Mouse (Mus musculus) cerebellum, adult 2 months (tissue): ENCODE data around the gene Ush1g. TPM values are rescaled to one million over a fixed set of nuclear protein-coding genes. Genes with fewer than 3 reads are reported as not detected.

ENCODE experiments used
- DNase-seq, 2 experiments: peaks; one replicate each; pipeline ENCODE4 v3.0.0; 2021
- H3K27ac ChIP-seq: fragments of 200-500 bp; 2 replicates; pipeline ENCODE4 v1.5.1; 2012; ENCODE audit warnings: low read length, control low read depth, inconsistent platforms; ENCODE audit not compliant: insufficient read depth
- H3K27me3 ChIP-seq: fragments of 200-500 bp; 2 replicates; pipeline ENCODE4 v1.6.1; 2012; ENCODE audit warnings: inconsistent platforms, mild to moderate bottlenecking, low read length, moderate library complexity; ENCODE audit not compliant: control insufficient read depth, insufficient read depth
- H3K4me1 ChIP-seq: fragments of 200-500 bp; 2 replicates; pipeline ENCODE4 v1.6.1; 2011; ENCODE audit warnings: low read length; ENCODE audit not compliant: control insufficient read depth, insufficient read depth
- H3K4me3 ChIP-seq: fragments of 200-500 bp; replicated peaks from 2 replicates; pipeline ENCODE3; 2011; ENCODE audit warnings: mild to moderate bottlenecking, low read depth, low read length, control low read depth; ENCODE audit not compliant: insufficient read depth
- CTCF ChIP-seq: fragments of 200-500 bp; IDR thresholded peaks from 2 replicates; pipeline ENCODE4 v1.5.1; 2011; ENCODE audit warnings: low read depth, mild to moderate bottlenecking, control low read depth, low read length, moderate library complexity, borderline replicate concordance; ENCODE audit not compliant: insufficient read depth
- POLR2A ChIP-seq: fragments of 200-500 bp; IDR thresholded peaks from 2 replicates; pipeline ENCODE4 v1.6.1; 2011; ENCODE audit warnings: low read length, control low read depth, borderline replicate concordance; ENCODE audit not compliant: insufficient read depth
- WGBS: fragments of 180-500 bp; shearing (Covaris S2); methylation state at CpG from one replicate; pipeline ENCODE4 v1.1.7; 2018; 5-methylcytosine and 5-hydroxymethylcytosine counted together
- polyA plus RNA-seq: library from polyadenylated mRNA; depleted of rRNA; stranded (reverse); fragments of >200 nt; gene quantifications from 2 replicates; pipeline ENCODE4 v1.2.3, GENCODE M21; 2012; rRNA removed

The Ush1g gene
- polyA plus RNA-seq: 1.4 TPM in 2 replicates

DNA sequence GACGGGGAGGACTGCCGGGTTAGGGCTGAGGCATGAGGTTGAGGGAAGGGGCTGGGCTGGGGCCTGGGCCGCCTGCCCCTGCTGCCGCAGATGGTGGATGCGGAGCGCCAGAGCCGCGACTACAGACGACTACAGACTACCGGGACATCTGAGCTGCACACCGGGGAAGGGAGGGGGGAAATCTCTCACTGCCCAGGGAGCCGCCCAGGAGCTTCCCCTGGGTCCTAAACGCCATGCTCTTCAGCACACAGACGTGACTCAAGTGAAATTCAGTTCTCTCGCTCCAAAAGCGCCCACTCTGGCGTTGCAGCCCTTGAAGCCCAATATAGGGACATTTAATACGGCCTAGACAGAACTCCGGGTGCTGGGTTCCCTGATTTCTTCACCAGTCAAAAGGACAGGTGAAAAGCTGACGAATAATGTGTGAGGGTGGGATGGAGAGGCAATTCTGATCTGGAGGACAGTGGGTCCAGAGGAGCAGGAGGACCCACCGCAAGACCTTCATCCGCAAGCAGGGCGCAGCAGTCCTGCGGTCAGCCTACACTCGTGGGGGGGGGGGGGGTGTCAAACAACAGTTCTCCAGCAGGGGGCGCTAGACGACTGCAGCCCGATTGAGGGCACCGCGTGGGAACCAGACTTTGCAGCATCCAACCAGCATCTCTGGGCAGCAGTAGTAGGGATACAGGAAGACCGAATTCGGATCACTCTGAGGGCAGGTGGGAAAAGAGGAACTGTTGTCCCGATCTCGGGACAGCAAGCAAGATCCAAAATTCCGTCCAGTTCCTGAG is at the start of gene Ush1g:
Ush1g (minus strand) TSS at position 136 of the 788 bp plus-strand sequence.
- peaks cover 10% of the 10 kb centered on the region for H3K4me1 ChIP-seq
- H3K27me3 ChIP-seq: no peaks in the 10 kb centered on the region
- peak; percentile 50 to 68 for DNase-seq
- WGBS: 5% methylated on average over 35 of the region's 35 CpGs
- H3K27ac ChIP-seq: no peak within 1 kb of the TSS
- TF ChIP-seq POLR2A: no peak
- TF ChIP-seq CTCF: peak; percentile 82
- H3K4me3 ChIP-seq: peak within 1 kb of the TSS; percentile 42

DNA sequence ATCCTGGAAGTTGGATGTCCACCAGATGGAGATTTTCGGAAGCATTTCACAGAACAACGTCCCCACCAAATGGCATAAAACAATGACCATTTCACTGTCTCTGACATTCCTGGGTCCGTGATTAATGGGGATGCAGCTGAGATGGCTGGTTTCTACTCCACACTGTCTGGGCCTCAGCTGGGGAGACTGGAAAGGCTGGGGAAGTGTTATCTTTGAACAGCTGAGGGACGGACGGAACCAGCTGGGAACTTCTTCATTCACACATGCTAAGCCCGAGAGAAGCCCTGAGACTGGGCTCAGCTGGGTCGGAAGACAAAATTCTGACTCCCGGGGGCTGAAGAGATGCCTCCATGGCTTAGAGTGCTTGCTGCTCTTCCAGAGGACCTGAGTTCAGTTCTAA is 49.5 kb upstream of the Ush1g start:
- no peak overlapping the region for H3K4me3 ChIP-seq
- no peak for TF ChIP-seq CTCF
- TF ChIP-seq POLR2A: no peak
- peaks cover 6% of the 10 kb centered on the region; the same call in 1 of the 2 replicates for H3K4me1 ChIP-seq
- no peaks in the 10 kb centered on the region for H3K27me3 ChIP-seq
- no peak overlapping the region for H3K27ac ChIP-seq
- WGBS: 79% methylated on average over 8 of the region's 8 CpGs
- DNase-seq: no peak

DNA sequence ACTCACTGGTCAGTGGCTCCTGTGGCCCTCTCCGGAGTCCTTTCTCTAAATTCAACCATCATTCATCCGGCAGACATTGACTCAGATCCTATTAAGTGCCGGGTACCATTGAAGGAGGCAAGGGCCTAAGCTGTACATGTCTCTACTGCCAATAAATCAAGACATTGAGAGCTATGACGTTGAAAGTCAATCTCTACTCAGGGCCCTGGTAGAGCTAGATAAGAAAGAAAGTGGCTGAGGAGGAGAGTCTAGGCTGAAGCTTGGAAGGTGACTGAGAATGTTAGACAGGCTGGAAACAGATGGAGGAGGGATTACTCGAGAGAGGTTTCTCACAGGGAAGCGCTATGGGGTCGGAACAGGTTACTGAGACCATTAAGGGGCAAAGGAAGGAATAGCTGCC is 48.5 kb upstream of the Ush1g start:
- 71% methylated on average over 7 of the region's 7 CpGs for WGBS
- no peak for DNase-seq
- no peaks in the 10 kb centered on the region for H3K27me3 ChIP-seq
- H3K4me3 ChIP-seq: no peak overlapping the region
- H3K27ac ChIP-seq: no peak overlapping the region
- H3K4me1 ChIP-seq: peaks cover 13% of the 10 kb centered on the region
- no peak for TF ChIP-seq POLR2A
- no peak for TF ChIP-seq CTCF

DNA sequence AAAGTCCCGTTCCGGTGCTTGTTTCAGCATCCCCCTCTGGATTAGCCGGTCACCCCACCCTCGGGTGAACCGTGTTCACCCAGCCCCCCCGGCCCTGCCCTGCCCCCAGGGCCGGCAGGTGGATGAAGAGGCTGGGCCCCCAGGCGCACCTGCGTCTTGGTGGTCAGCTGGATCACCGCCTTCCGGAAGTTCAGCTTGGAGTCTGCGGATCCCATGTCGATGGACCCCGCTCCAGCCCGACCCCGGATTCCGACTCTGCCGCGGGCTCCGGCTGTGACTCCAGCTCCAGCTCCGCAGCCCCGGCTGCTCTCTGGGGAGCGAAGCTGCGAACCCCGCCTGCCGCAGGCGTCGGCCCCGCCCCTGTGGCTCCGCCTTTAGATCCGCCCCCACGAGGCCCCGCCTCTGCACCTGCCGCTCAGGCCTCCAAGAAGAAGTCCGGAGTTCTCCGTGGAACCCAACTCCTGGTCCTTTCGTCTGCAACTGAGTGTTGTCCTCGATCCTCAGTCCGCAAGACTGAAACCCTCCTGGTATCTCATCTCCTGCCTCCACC is 45.6 kb upstream of the Ush1g start, which contains the start of gene Hid1:
Hid1 (minus strand) TSS at position 362 of the 550 bp plus-strand sequence.
- peak; percentile 91 to 92 for DNase-seq
- peak; percentile 80; the same call in 1 of the 2 replicates for TF ChIP-seq POLR2A
- no peak for TF ChIP-seq CTCF
- under 1% methylated on average over 39 of the region's 39 CpGs for WGBS

DNA sequence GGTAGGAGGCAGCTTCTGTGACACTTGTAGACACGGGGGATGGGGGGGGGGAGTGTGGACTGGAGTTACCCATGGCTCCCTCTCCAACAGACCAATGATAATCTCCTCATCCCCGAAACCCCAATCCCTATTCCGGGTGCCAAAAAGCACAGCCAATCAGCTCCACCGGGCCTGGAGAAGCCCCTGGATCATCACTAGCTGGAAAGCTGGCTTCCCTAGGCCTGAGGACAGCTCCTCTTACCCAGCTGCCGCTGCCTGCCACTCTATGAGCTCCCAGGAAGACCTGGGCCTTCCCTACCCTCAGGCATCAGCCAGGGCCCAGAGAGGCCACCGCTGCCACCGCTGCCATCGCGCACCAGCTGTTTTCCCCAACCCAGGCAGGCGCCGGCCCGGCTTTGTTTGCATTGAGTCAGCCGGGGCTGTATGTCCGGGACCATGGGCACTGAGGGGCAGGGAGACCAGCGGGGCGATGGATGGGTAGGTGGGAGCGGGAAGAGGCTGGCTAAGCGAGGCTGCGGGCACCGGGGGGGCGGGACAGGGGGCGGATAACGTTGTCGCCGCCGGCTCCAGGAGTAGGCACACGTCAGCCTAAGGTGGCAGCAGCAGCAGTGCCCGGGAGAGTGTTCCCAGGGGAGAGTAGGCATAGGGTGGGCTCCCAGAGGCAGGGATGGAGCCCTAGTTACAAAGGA is 45.0 kb upstream of the Ush1g start:
- H3K27ac ChIP-seq: peak overlapping the region; percentile 82
- H3K27me3 ChIP-seq: no peaks in the 10 kb centered on the region
- TF ChIP-seq CTCF (no peak), POLR2A (peak; percentile 27; the same call in 1 of the 2 replicates)
- H3K4me1 ChIP-seq: peaks cover 16% of the 10 kb centered on the region
- H3K4me3 ChIP-seq: peak overlapping the region; percentile 63
- 1% methylated on average over 28 of the region's 28 CpGs for WGBS
- peak; percentile 71 to 79 for DNase-seq

More for the DNA sequence above, 45.6 kb upstream of the Ush1g start, which contains the start of gene Hid1:
- no peaks in the 10 kb centered on the region for H3K27me3 ChIP-seq
- peak within 1 kb of the TSS; percentile 63 for H3K4me3 ChIP-seq
- peaks cover 15% of the 10 kb centered on the region for H3K4me1 ChIP-seq
- peak within 1 kb of the TSS; percentile 82 for H3K27ac ChIP-seq

DNA sequence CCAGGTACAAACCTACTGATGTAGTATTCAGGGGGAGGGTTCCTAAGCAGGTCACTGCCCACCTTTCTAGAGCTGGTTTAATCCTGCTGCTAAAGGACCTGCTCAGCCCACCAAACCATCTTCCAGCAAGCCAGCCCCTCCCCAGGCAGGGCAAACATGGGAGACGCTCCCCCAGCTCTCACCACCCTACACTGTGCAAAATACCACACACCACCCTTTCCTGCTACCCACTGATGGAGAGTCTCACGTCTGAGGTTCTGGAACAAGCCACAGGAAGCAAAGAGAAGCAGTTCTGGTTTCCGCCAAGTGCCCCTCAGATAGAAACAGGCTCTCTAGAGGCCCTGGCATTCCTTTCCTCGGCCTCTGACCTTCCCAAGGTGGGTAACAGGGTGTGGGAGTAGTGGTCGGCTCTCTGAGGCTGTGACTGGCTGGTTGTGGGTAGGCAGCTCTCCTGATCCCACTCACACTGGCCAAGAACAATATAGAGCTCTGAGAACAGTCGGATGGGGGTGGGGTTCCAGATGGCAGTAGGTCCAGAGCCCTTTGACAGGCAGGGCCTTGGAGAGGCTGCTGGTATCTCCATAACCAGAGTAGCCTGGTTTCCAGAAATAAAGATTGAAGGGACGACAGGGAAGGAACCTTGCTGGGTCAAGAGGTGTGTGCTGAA is 44.3 kb upstream of the Ush1g start:
- Histone ChIP-seq H3K4me1 (peaks cover 18% of the 10 kb centered on the region), H3K27me3 (no peaks in the 10 kb centered on the region), H3K4me3 (peak overlapping the region; percentile 63), H3K27ac (peak overlapping the region; percentile 25; the same call in 1 of the 2 replicates)
- DNase-seq: peak; percentile 58 to 60
- TF ChIP-seq POLR2A (no peak), CTCF (no peak)
- 24% methylated on average over 7 of the region's 7 CpGs for WGBS

DNA sequence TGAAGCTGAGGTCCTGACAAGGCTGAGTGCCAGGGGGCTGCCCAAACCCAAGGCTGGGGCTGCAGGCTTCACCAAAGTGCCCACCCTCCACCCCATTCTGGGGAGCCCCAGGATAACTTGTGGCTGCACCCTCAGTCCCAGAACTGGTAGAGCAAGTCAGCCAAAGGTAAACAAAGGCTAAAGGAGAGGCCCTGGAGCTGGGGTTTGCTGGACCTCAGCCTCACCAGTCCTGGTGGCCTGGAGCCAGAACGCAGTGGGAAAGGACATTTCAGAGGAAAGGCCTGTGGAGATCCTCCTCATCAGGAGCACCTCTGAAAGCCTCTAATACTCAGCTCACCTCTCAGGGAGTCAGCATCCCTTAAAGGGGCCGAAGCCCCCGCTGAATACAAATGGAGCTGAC is 42.3 kb upstream of the Ush1g start:
- TF ChIP-seq CTCF: no peak
- no peak for TF ChIP-seq POLR2A
- no peaks in the 10 kb centered on the region for H3K27me3 ChIP-seq
- DNase-seq: peak; percentile 39 to 45
- peaks cover 20% of the 10 kb centered on the region for H3K4me1 ChIP-seq
- 71% methylated on average over 3 of the region's 3 CpGs for WGBS
- H3K27ac ChIP-seq: no peak overlapping the region
- H3K4me3 ChIP-seq: no peak overlapping the region
